Mouse (Mus musculus): ENCODE measurements around the gene Lmbr1l. TPM values are rescaled to one million over a fixed set of nuclear protein-coding genes. Genes with fewer than 3 reads are reported as not detected.

Lmbr1l gene
- polyA plus RNA-seq (2014; fragmentation: Illumina TruSeq; extraction: RNeasy Lipid Tissue Mini Kit (QIAGEN cat#74804); ENCODE audit: insufficient read depth, low read depth, low replicate concordance), result 16.5 TPM

GRCm38 (mm10) chr15:98917538-98918498 is at the start of gene Lmbr1l:
TSS of gene Lmbr1l (minus strand) at chr15:98918231.

GRCm38 (mm10) chr15:98953401-98954356 is 35.6 kb upstream of the Lmbr1l start, which contains the start of the genes Gm49450 and Tuba1a:
TSS of gene Gm49450 (minus strand) at chr15:98953551.
TSS of gene Tuba1a (minus strand) at chr15:98953703.

GRCm38 (mm10) chr15:98934217-98934839 is 16.3 kb upstream of the Lmbr1l start, which contains the start of gene Tuba1b:
TSS of gene Tuba1b (minus strand) at chr15:98934565.

GRCm38 (mm10) chr15:98897928-98898800 is 19.9 kb downstream of the Lmbr1l start, which contains the start of gene Dhh:
TSS of gene Dhh (minus strand) at chr15:98898540.

GRCm38 (mm10) chr15:98893940-98894745 is 23.9 kb downstream of the Lmbr1l start, which contains the start of gene Rhebl1:
TSS of gene Rhebl1 (minus strand) at chr15:98894540.

DNA sequence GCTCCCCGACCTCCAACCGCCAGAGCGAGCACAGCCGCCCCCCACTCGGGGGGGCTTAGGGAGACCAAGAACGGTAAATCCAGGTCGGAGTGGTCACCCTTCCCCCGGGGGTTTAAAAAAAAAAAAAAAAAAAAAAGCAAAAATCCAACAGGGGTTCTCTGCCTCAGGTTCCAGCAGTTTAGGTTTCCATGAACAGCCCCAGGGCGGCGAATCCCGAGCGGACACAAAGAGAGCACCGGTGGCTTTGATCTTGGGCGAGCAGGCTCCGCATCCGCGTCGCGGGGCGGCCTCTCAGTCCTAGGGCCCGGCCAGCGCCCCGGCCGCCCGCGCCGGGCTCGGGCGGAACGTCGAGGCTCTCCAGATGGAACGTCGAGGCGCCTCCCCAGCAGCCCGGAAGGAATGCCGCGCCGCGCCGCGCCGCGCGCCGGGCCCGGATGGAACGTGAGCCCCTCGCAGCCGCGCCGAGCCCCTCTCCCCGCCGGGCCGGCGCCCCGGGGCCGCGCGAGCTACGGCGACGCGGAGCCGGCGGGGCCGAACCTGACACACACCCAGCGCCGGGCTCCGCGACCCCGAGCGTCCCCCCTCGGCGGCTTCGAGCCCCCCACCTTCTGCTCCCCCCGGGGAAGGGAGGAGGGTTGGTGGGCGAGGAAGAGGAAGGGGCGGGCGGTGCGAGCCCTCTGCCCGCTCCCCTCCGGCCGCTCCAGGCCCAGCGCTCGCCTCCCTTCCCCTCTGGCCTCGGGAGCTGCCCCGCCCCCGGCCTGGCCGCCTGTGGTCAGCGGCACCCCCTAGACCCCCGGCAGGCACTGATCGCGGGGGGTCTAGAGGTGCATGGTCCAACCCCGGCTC is 46.7 kb downstream of the Lmbr1l start, which contains the start of gene Kmt2d:
Gene Kmt2d (minus strand): TSS at position 135 of the 846 bp plus-strand sequence.

Other genes with a start within 250 kb of the Lmbr1l start
- 7.5 TPM for gene Rnd1, start 240.8 kb downstream of the Lmbr1l start, polyA plus RNA-seq (2014; fragmentation: Illumina TruSeq; extraction: RNeasy Lipid Tissue Mini Kit (QIAGEN cat#74804); ENCODE audit: insufficient read depth, low read depth, low replicate concordance)
- gene Ccdc65, start 210.0 kb downstream of the Lmbr1l start, polyA plus RNA-seq (2014; fragmentation: Illumina TruSeq; extraction: RNeasy Lipid Tissue Mini Kit (QIAGEN cat#74804); ENCODE audit: insufficient read depth, low read depth, low replicate concordance), result 5.9 TPM
- gene Fkbp11, start 190.0 kb downstream of the Lmbr1l start, polyA plus RNA-seq (2014; fragmentation: Illumina TruSeq; extraction: RNeasy Lipid Tissue Mini Kit (QIAGEN cat#74804); ENCODE audit: insufficient read depth, low read depth, low replicate concordance), result 13.6 TPM
- gene Arf3, start 155.0 kb downstream of the Lmbr1l start, polyA plus RNA-seq (2014; fragmentation: Illumina TruSeq; extraction: RNeasy Lipid Tissue Mini Kit (QIAGEN cat#74804); ENCODE audit: insufficient read depth, low read depth, low replicate concordance), result 49.4 TPM
- 4.1 TPM for gene Wnt10b, start 140.1 kb downstream of the Lmbr1l start, polyA plus RNA-seq (2014; fragmentation: Illumina TruSeq; extraction: RNeasy Lipid Tissue Mini Kit (QIAGEN cat#74804); ENCODE audit: insufficient read depth, low read depth, low replicate concordance)
- gene Wnt1, start 128.4 kb downstream of the Lmbr1l start, polyA plus RNA-seq (2014; fragmentation: Illumina TruSeq; extraction: RNeasy Lipid Tissue Mini Kit (QIAGEN cat#74804); ENCODE audit: insufficient read depth, low read depth, low replicate concordance), result not detected
- not detected for gene Ddn, start 108.7 kb downstream of the Lmbr1l start, polyA plus RNA-seq (2014; fragmentation: Illumina TruSeq; extraction: RNeasy Lipid Tissue Mini Kit (QIAGEN cat#74804); ENCODE audit: insufficient read depth, low read depth, low replicate concordance)
- 69.5 TPM for gene Prkag1, start 86.7 kb downstream of the Lmbr1l start, polyA plus RNA-seq (2014; fragmentation: Illumina TruSeq; extraction: RNeasy Lipid Tissue Mini Kit (QIAGEN cat#74804); ENCODE audit: insufficient read depth, low read depth, low replicate concordance)
- gene Kmt2d, start 47.0 kb downstream of the Lmbr1l start, polyA plus RNA-seq (2014; fragmentation: Illumina TruSeq; extraction: RNeasy Lipid Tissue Mini Kit (QIAGEN cat#74804); ENCODE audit: insufficient read depth, low read depth, low replicate concordance), result 9.1 TPM
- gene Rhebl1, start 23.7 kb downstream of the Lmbr1l start, polyA plus RNA-seq (2014; fragmentation: Illumina TruSeq; extraction: RNeasy Lipid Tissue Mini Kit (QIAGEN cat#74804); ENCODE audit: insufficient read depth, low read depth, low replicate concordance), result 6.3 TPM
- gene Dhh, start 19.7 kb downstream of the Lmbr1l start, polyA plus RNA-seq (2014; fragmentation: Illumina TruSeq; extraction: RNeasy Lipid Tissue Mini Kit (QIAGEN cat#74804); ENCODE audit: insufficient read depth, low read depth, low replicate concordance), result 0.99 TPM
- gene Tuba1b, start 16.3 kb upstream of the Lmbr1l start, polyA plus RNA-seq (2014; fragmentation: Illumina TruSeq; extraction: RNeasy Lipid Tissue Mini Kit (QIAGEN cat#74804); ENCODE audit: insufficient read depth, low read depth, low replicate concordance), result 632 TPM
- gene Gm49450, start 35.3 kb upstream of the Lmbr1l start, polyA plus RNA-seq (2014; fragmentation: Illumina TruSeq; extraction: RNeasy Lipid Tissue Mini Kit (QIAGEN cat#74804); ENCODE audit: insufficient read depth, low read depth, low replicate concordance), result not detected
- 607 TPM for gene Tuba1a, start 35.5 kb upstream of the Lmbr1l start, polyA plus RNA-seq (2014; fragmentation: Illumina TruSeq; extraction: RNeasy Lipid Tissue Mini Kit (QIAGEN cat#74804); ENCODE audit: insufficient read depth, low read depth, low replicate concordance)
- 55.1 TPM for gene Tuba1c, start 111.7 kb upstream of the Lmbr1l start, polyA plus RNA-seq (2014; fragmentation: Illumina TruSeq; extraction: RNeasy Lipid Tissue Mini Kit (QIAGEN cat#74804); ENCODE audit: insufficient read depth, low read depth, low replicate concordance)
- 0.48 TPM for gene Prph, start 136.9 kb upstream of the Lmbr1l start, polyA plus RNA-seq (2014; fragmentation: Illumina TruSeq; extraction: RNeasy Lipid Tissue Mini Kit (QIAGEN cat#74804); ENCODE audit: insufficient read depth, low read depth, low replicate concordance)
- 0.13 TPM for gene Troap, start 156.3 kb upstream of the Lmbr1l start, polyA plus RNA-seq (2014; fragmentation: Illumina TruSeq; extraction: RNeasy Lipid Tissue Mini Kit (QIAGEN cat#74804); ENCODE audit: insufficient read depth, low read depth, low replicate concordance)
- gene C1ql4, start 169.6 kb upstream of the Lmbr1l start, polyA plus RNA-seq (2014; fragmentation: Illumina TruSeq; extraction: RNeasy Lipid Tissue Mini Kit (QIAGEN cat#74804); ENCODE audit: insufficient read depth, low read depth, low replicate concordance), result not detected
- gene Dnajc22, start 174.9 kb upstream of the Lmbr1l start, polyA plus RNA-seq (2014; fragmentation: Illumina TruSeq; extraction: RNeasy Lipid Tissue Mini Kit (QIAGEN cat#74804); ENCODE audit: insufficient read depth, low read depth, low replicate concordance), result 0.24 TPM
- gene Spats2, start 207.7 kb upstream of the Lmbr1l start, polyA plus RNA-seq (2014; fragmentation: Illumina TruSeq; extraction: RNeasy Lipid Tissue Mini Kit (QIAGEN cat#74804); ENCODE audit: insufficient read depth, low read depth, low replicate concordance), result 6.2 TPM